Mouse (Mus musculus): Measurements from ENCODE around the gene Galnt17. TPM values are rescaled to one million over a fixed set of nuclear protein-coding genes. Genes with fewer than 3 reads are reported as not detected.

Gene Galnt17
- total and polyA plus RNA-seq, 3 experiments: 2.0 to 4.6 (median 3.8) TPM

DNA sequence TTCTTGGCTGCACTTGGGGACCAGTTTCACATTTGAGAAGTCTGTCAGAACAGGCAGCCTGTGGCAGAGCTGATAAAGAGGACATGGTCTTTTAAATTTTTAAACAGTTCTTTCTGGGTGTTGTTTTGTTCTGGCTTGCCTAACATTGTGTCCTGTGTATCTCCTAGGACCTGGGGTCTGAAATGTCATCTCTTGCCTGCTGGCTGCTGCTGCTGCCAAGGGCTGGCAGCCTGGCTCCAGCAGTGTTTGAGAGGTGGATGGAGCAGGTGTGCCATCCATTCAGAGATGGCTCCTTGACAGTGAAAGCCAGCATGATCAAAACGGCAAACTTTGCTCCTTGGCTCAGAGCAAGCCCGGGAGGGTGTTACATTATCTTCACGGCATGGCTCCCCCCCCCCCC lies 393.7 kb downstream of the Galnt17 start:
- Histone ChIP-seq H3K36me3 (ENCODE audit: control insufficient read depth, insufficient read depth, low read length) (no peaks in the 10 kb centered on the region), H3K4me3 (no peak overlapping the region), H3K27ac (no peak overlapping the region), H3K79me2 (replicated peaks; ENCODE audit: control insufficient read depth, insufficient read depth, low read length) (no peaks in the 10 kb centered on the region), H3K4me1 (ENCODE audit: control insufficient read depth, insufficient read depth, low read length) (no peaks in the 10 kb centered on the region), H3K27me3 (ENCODE audit: control insufficient read depth, insufficient read depth, low read length) (no peaks in the 10 kb centered on the region), H3K9ac (ENCODE audit: low read depth, low read length) (no peak overlapping the region)
- 49% methylated on average over 3 of the region's 3 CpGs for WGBS
- DNase-seq: no peak
- intact Hi-C loops (cut with DNase I): no loop called here
- TF ChIP-seq EP300 (IDR thresholded peaks at IDR 0.05; ENCODE audit: insufficient read depth, low read depth, low read length) (no peak), CTCF (IDR thresholded peaks at IDR 0.05) (no peak), POLR2A (IDR thresholded peaks at IDR 0.05; ENCODE audit: insufficient read depth, low read depth, low read length) (no peak)

DNA sequence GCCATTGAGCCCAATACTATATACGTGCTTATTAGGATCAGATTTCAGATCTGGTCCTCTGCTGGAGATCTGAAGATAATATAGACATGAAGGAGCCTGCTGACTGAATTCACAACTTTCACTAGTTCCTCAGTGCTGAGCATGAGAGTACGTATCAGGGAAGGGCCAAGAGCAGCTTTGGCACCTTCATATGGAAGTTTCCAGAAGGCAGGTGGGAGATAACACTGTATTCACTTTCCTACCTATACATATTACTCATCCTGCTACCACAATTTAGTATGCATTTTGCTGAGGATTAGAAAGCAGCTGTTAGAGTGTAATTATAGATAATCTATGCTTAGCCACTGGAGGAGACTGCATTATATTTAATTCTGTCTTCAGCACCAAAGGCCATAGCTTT lies 396.7 kb downstream of the Galnt17 start:
- no peaks in the 10 kb centered on the region for H3K27me3 ChIP-seq (ENCODE audit: control insufficient read depth, insufficient read depth, low read length)
- intact Hi-C loops (cut with DNase I): no loop called here
- no peak for TF ChIP-seq POLR2A (IDR thresholded peaks at IDR 0.05; ENCODE audit: insufficient read depth, low read depth, low read length)
- TF ChIP-seq EP300 (IDR thresholded peaks at IDR 0.05; ENCODE audit: insufficient read depth, low read depth, low read length): no peak
- no peak for TF ChIP-seq CTCF (IDR thresholded peaks at IDR 0.05)
- no peak overlapping the region for H3K9ac ChIP-seq (ENCODE audit: low read depth, low read length)
- H3K27ac ChIP-seq: no peak overlapping the region
- no peaks in the 10 kb centered on the region for H3K79me2 ChIP-seq (replicated peaks; ENCODE audit: control insufficient read depth, insufficient read depth, low read length)
- H3K4me1 ChIP-seq (ENCODE audit: control insufficient read depth, insufficient read depth, low read length): no peaks in the 10 kb centered on the region
- no peaks in the 10 kb centered on the region for H3K36me3 ChIP-seq (ENCODE audit: control insufficient read depth, insufficient read depth, low read length)
- DNase-seq: no peak
- 73% methylated on average over 2 of the region's 2 CpGs for WGBS
- H3K4me3 ChIP-seq: no peak overlapping the region

DNA sequence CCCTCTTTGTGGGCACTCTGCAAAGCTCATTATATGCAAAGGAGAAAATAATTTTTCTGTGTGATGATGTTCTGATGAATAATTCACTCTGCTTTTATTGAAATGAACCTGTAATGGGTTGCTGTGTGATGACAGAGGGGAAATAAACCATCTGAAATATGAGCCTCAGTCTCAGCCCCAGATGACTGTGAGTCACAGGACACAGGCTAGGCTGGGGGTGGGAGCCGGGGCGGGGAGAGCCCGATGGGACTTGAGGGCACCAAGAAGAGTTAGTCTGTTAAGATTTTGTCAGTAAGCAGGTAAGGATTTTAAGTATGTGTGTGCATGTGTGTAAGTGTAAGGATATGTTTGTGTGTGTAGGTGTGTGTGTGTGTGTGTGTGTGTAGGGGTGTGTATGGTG lies 406.6 kb downstream of the Galnt17 start:
- Histone ChIP-seq H3K79me2 (replicated peaks; ENCODE audit: control insufficient read depth, insufficient read depth, low read length) (no peaks in the 10 kb centered on the region), H3K9ac (ENCODE audit: low read depth, low read length) (no peak overlapping the region), H3K27me3 (ENCODE audit: control insufficient read depth, insufficient read depth, low read length) (no peaks in the 10 kb centered on the region), H3K4me3 (no peak overlapping the region), H3K36me3 (ENCODE audit: control insufficient read depth, insufficient read depth, low read length) (no peaks in the 10 kb centered on the region), H3K4me1 (ENCODE audit: control insufficient read depth, insufficient read depth, low read length) (no peaks in the 10 kb centered on the region), H3K27ac (no peak overlapping the region)
- DNase-seq: no peak
- intact Hi-C loops (cut with DNase I): no loop called here
- WGBS: 83% methylated on average over 3 of the region's 3 CpGs
- TF ChIP-seq CTCF (IDR thresholded peaks at IDR 0.05) (no peak), POLR2A (IDR thresholded peaks at IDR 0.05; ENCODE audit: insufficient read depth, low read depth, low read length) (no peak), EP300 (IDR thresholded peaks at IDR 0.05; ENCODE audit: insufficient read depth, low read depth, low read length) (no peak)

DNA sequence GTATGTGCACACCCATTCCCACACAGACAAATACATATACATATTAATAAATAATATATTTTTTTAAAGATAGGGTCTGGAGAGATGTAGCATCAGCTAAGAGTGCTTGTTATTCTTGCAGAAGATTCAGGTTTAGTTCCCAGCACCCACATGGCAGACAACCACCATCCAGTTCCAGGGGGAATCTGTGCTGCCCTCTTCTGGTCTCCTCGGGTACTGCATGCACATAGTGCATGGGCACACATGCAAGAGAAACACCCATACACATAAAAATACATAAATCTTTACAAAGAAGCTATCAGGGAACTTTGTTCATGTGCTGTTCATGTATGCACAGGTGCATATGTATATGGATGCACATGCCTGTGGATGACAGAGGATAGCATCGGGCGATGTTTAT lies 412.3 kb downstream of the Galnt17 start:
- no peak overlapping the region for H3K9ac ChIP-seq (ENCODE audit: low read depth, low read length)
- WGBS: 91% methylated on average over 3 of the region's 3 CpGs

DNA sequence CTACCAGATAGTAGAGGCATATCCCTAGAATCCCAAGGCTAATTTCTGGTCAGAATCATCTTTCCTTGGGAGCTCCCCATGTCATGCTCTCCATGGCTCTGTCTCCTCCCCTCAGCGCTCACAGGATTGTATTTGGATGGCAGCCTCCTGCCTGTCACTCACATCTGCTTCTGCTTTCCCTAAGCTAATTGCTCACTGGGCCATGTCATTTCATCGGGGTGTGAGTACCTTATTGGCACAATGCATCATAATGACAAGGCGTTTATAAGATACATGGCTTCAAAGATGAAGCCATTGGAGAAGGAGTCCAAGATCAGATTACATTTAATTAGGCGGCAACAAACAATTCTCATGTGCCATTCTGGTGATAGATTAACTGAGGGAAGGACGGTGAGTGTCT lies 416.6 kb downstream of the Galnt17 start:
- Histone ChIP-seq H3K27me3 (ENCODE audit: control insufficient read depth, insufficient read depth, low read length) (no peaks in the 10 kb centered on the region), H3K36me3 (ENCODE audit: control insufficient read depth, insufficient read depth, low read length) (no peaks in the 10 kb centered on the region), H3K4me3 (no peak overlapping the region), H3K79me2 (replicated peaks; ENCODE audit: control insufficient read depth, insufficient read depth, low read length) (no peaks in the 10 kb centered on the region), H3K4me1 (ENCODE audit: control insufficient read depth, insufficient read depth, low read length) (no peaks in the 10 kb centered on the region), H3K27ac (no peak overlapping the region), H3K9ac (ENCODE audit: low read depth, low read length) (no peak overlapping the region)
- 84% methylated on average over 5 of the region's 5 CpGs for WGBS
- intact Hi-C loops (cut with DNase I): no loop called here
- DNase-seq: no peak
- no peak for TF ChIP-seq EP300 (IDR thresholded peaks at IDR 0.05; ENCODE audit: insufficient read depth, low read depth, low read length)
- no peak for TF ChIP-seq POLR2A (IDR thresholded peaks at IDR 0.05; ENCODE audit: insufficient read depth, low read depth, low read length)
- no peak for TF ChIP-seq CTCF (IDR thresholded peaks at IDR 0.05)

More for the DNA sequence above, 412.3 kb downstream of the Galnt17 start:
- Histone ChIP-seq H3K36me3 (ENCODE audit: control insufficient read depth, insufficient read depth, low read length) (no peaks in the 10 kb centered on the region), H3K79me2 (replicated peaks; ENCODE audit: control insufficient read depth, insufficient read depth, low read length) (no peaks in the 10 kb centered on the region), H3K4me3 (no peak overlapping the region), H3K27me3 (ENCODE audit: control insufficient read depth, insufficient read depth, low read length) (no peaks in the 10 kb centered on the region), H3K4me1 (ENCODE audit: control insufficient read depth, insufficient read depth, low read length) (no peaks in the 10 kb centered on the region), H3K27ac (no peak overlapping the region)
- DNase-seq: no peak
- no peak for TF ChIP-seq EP300 (IDR thresholded peaks at IDR 0.05; ENCODE audit: insufficient read depth, low read depth, low read length)
- TF ChIP-seq CTCF (IDR thresholded peaks at IDR 0.05): peak; percentile 47
- TF ChIP-seq POLR2A (IDR thresholded peaks at IDR 0.05; ENCODE audit: insufficient read depth, low read depth, low read length): no peak
- intact Hi-C loops (cut with DNase I): no loop called here

DNA sequence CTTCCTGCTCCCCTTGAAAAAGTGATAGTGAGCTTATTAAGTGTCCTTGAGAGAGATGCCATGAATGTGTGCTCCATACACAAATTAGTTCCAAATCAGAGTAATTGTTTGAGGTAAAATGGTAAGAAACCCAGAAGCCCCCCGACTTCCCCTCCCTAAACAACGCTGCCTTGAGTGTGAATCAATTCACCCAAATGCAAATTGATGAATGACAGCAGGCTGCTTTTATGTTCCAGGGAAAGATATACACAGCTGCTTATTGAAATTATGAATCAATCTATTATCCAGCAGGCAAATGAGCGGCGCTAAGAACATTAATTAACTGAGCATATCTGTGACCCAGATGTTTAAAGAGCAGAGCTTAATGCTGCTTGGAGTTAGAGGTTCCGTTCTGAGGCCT lies 428.0 kb downstream of the Galnt17 start:
- TF ChIP-seq CTCF (IDR thresholded peaks at IDR 0.05) (no peak), EP300 (IDR thresholded peaks at IDR 0.05; ENCODE audit: insufficient read depth, low read depth, low read length) (no peak), POLR2A (IDR thresholded peaks at IDR 0.05; ENCODE audit: insufficient read depth, low read depth, low read length) (no peak)
- Histone ChIP-seq H3K4me3 (no peak overlapping the region), H3K27me3 (ENCODE audit: control insufficient read depth, insufficient read depth, low read length) (no peaks in the 10 kb centered on the region), H3K9ac (ENCODE audit: low read depth, low read length) (no peak overlapping the region), H3K79me2 (replicated peaks; ENCODE audit: control insufficient read depth, insufficient read depth, low read length) (no peaks in the 10 kb centered on the region), H3K4me1 (ENCODE audit: control insufficient read depth, insufficient read depth, low read length) (no peaks in the 10 kb centered on the region), H3K36me3 (ENCODE audit: control insufficient read depth, insufficient read depth, low read length) (no peaks in the 10 kb centered on the region), H3K27ac (no peak overlapping the region)
- no peak for DNase-seq
- intact Hi-C loops (cut with DNase I): no loop called here
- 86% methylated on average over 5 of the region's 5 CpGs for WGBS
